Mouse (Mus musculus): ENCODE measurements around the gene Tanc1. TPM values are rescaled to one million over a fixed set of nuclear protein-coding genes. Genes with fewer than 3 reads are reported as not detected.

Tanc1 gene
- polyA plus RNA-seq, 1 experiment from 2014 or later: 27.3 TPM

GRCm38 (mm10) chr2:59829718-59830117, 217.9 kb downstream of the Tanc1 start:
- peaks cover 77% of the 10 kb centered on the region for H3K4me1 ChIP-seq (ENCODE audit: control insufficient read depth, insufficient read depth, low read length)
- peak; percentile 12; the same call in 1 of the 2 replicates for ATAC-seq (replicated peaks; ENCODE audit: extremely low read depth, insufficient read depth, low FRiP score)

GRCm38 (mm10) chr2:59830151-59830550, 218.3 kb downstream of the Tanc1 start:
- H3K9ac ChIP-seq (ENCODE audit: low read length): peak overlapping the region; percentile 56
- no peaks in the 10 kb centered on the region for H3K9me3 ChIP-seq (replicated peaks; ENCODE audit: control insufficient read depth, low read length)
- H3K27ac ChIP-seq (ENCODE audit: low read length): peak overlapping the region; percentile 95
- ATAC-seq (replicated peaks; ENCODE audit: extremely low read depth, insufficient read depth, low FRiP score): peak; percentile 47
- peaks cover 11% of the 10 kb centered on the region for H3K36me3 ChIP-seq (ENCODE audit: control insufficient read depth, insufficient read depth)
- WGBS: 23% methylated on average over 9 of the region's 9 CpGs
- H3K4me2 ChIP-seq (ENCODE audit: low read depth, low read length): peak overlapping the region; percentile 11; the same call in 1 of the 2 replicates
- no peak overlapping the region for H3K4me3 ChIP-seq (ENCODE audit: low read length)
- peaks cover 73% of the 10 kb centered on the region for H3K4me1 ChIP-seq (ENCODE audit: control insufficient read depth, insufficient read depth, low read length)
- no peaks in the 10 kb centered on the region for H3K27me3 ChIP-seq (ENCODE audit: control insufficient read depth, insufficient read depth, low read length)

More at GRCm38 (mm10) chr2:59829718-59830117, 217.9 kb downstream of the Tanc1 start:
- Histone ChIP-seq H3K27ac (ENCODE audit: low read length) (peak overlapping the region; percentile 95), H3K9me3 (replicated peaks; ENCODE audit: control insufficient read depth, low read length) (no peaks in the 10 kb centered on the region), H3K4me3 (ENCODE audit: low read length) (no peak overlapping the region; the same call in 1 of the 2 replicates), H3K4me2 (ENCODE audit: low read depth, low read length) (peak overlapping the region; percentile 43), H3K36me3 (ENCODE audit: control insufficient read depth, insufficient read depth) (peaks cover 7% of the 10 kb centered on the region), H3K27me3 (ENCODE audit: control insufficient read depth, insufficient read depth, low read length) (no peaks in the 10 kb centered on the region), H3K9ac (ENCODE audit: low read length) (peak overlapping the region; percentile 41)
- WGBS: 60% methylated on average over 7 of the region's 7 CpGs

GRCm38 (mm10) chr2:59830940-59831339, 219.1 kb downstream of the Tanc1 start:
- Histone ChIP-seq H3K9ac (ENCODE audit: low read length) (peak overlapping the region; percentile 56), H3K4me2 (ENCODE audit: low read depth, low read length) (peak overlapping the region; percentile 1; the same call in 1 of the 2 replicates), H3K27ac (ENCODE audit: low read length) (peak overlapping the region; percentile 95), H3K36me3 (ENCODE audit: control insufficient read depth, insufficient read depth) (peaks cover 19% of the 10 kb centered on the region), H3K4me1 (ENCODE audit: control insufficient read depth, insufficient read depth, low read length) (peaks cover 68% of the 10 kb centered on the region), H3K27me3 (ENCODE audit: control insufficient read depth, insufficient read depth, low read length) (no peaks in the 10 kb centered on the region), H3K9me3 (replicated peaks; ENCODE audit: control insufficient read depth, low read length) (no peaks in the 10 kb centered on the region), H3K4me3 (ENCODE audit: low read length) (no peak overlapping the region)
- WGBS: 65% methylated on average over 5 of the region's 5 CpGs
- ATAC-seq (replicated peaks; ENCODE audit: extremely low read depth, insufficient read depth, low FRiP score): no peak

GRCm38 (mm10) chr2:59831831-59832230, 220.0 kb downstream of the Tanc1 start:
- Histone ChIP-seq H3K9me3 (replicated peaks; ENCODE audit: control insufficient read depth, low read length) (no peaks in the 10 kb centered on the region), H3K4me2 (ENCODE audit: low read depth, low read length) (no peak overlapping the region), H3K27ac (ENCODE audit: low read length) (no peak overlapping the region; the same call in 1 of the 2 replicates), H3K27me3 (ENCODE audit: control insufficient read depth, insufficient read depth, low read length) (no peaks in the 10 kb centered on the region), H3K9ac (ENCODE audit: low read length) (no peak overlapping the region), H3K4me3 (ENCODE audit: low read length) (no peak overlapping the region), H3K4me1 (ENCODE audit: control insufficient read depth, insufficient read depth, low read length) (peaks cover 62% of the 10 kb centered on the region), H3K36me3 (ENCODE audit: control insufficient read depth, insufficient read depth) (peaks cover 27% of the 10 kb centered on the region)
- no peak for ATAC-seq (replicated peaks; ENCODE audit: extremely low read depth, insufficient read depth, low FRiP score)
- WGBS: 70% methylated on average over 7 of the region's 7 CpGs

- Histone ChIP-seq H3K9me3 (replicated peaks; ENCODE audit: control insufficient read depth, low read length) (no peaks in the 10 kb centered on the region), H3K36me3 (ENCODE audit: control insufficient read depth, insufficient read depth) (peaks cover 62% of the 10 kb centered on the region), H3K9ac (ENCODE audit: low read length) (no peak overlapping the region), H3K27me3 (ENCODE audit: control insufficient read depth, insufficient read depth, low read length) (no peaks in the 10 kb centered on the region), H3K4me3 (ENCODE audit: low read length) (no peak overlapping the region), H3K4me2 (ENCODE audit: low read depth, low read length) (no peak overlapping the region), H3K4me1 (ENCODE audit: control insufficient read depth, insufficient read depth, low read length) (peaks cover 16% of the 10 kb centered on the region), H3K27ac (ENCODE audit: low read length) (0 out of 2 replicates have a peak overlapping the region, but pooled peaks have one; percentile 48)
- no peak; the same call in 1 of the 2 replicates for ATAC-seq (replicated peaks; ENCODE audit: extremely low read depth, insufficient read depth, low FRiP score)
- WGBS: 70% methylated on average over 8 of the region's 8 CpGs
These were observed 227.0 kb downstream of the Tanc1 start for GRCm38 (mm10) chr2:59838825-59839224.

GRCm38 (mm10) chr2:59839755-59840154, 227.9 kb downstream of the Tanc1 start:
- H3K36me3 ChIP-seq (ENCODE audit: control insufficient read depth, insufficient read depth): peaks cover 63% of the 10 kb centered on the region

GRCm38 (mm10) chr2:59840191-59840590, 228.3 kb downstream of the Tanc1 start:
- H3K36me3 ChIP-seq (ENCODE audit: control insufficient read depth, insufficient read depth): peaks cover 59% of the 10 kb centered on the region
- 82% methylated on average over 4 of the region's 4 CpGs for WGBS

More at GRCm38 (mm10) chr2:59839755-59840154, 227.9 kb downstream of the Tanc1 start:
- H3K4me2 ChIP-seq (ENCODE audit: low read depth, low read length): no peak overlapping the region
- 84% methylated on average over 2 of the region's 2 CpGs for WGBS
- no peaks in the 10 kb centered on the region for H3K9me3 ChIP-seq (replicated peaks; ENCODE audit: control insufficient read depth, low read length)
- no peak overlapping the region for H3K9ac ChIP-seq (ENCODE audit: low read length)
- no peak for ATAC-seq (replicated peaks; ENCODE audit: extremely low read depth, insufficient read depth, low FRiP score)
- H3K4me3 ChIP-seq (ENCODE audit: low read length): no peak overlapping the region
- no peaks in the 10 kb centered on the region for H3K27me3 ChIP-seq (ENCODE audit: control insufficient read depth, insufficient read depth, low read length)
- peaks cover 20% of the 10 kb centered on the region for H3K4me1 ChIP-seq (ENCODE audit: control insufficient read depth, insufficient read depth, low read length)
- no peak overlapping the region for H3K27ac ChIP-seq (ENCODE audit: low read length)

GRCm38 (mm10) chr2:59841189-59841939, 229.5 kb downstream of the Tanc1 start:
- H3K9ac ChIP-seq (ENCODE audit: low read length): no peak overlapping the region
- H3K4me1 ChIP-seq (ENCODE audit: control insufficient read depth, insufficient read depth, low read length): peaks cover 23% of the 10 kb centered on the region
- peak overlapping the region; percentile 25 for H3K27ac ChIP-seq (ENCODE audit: low read length)
- H3K27me3 ChIP-seq (ENCODE audit: control insufficient read depth, insufficient read depth, low read length): no peaks in the 10 kb centered on the region
- 57% methylated on average over 12 of the region's 12 CpGs for WGBS
- no peak; the same call in 1 of the 2 replicates for ATAC-seq (replicated peaks; ENCODE audit: extremely low read depth, insufficient read depth, low FRiP score)
- H3K4me3 ChIP-seq (ENCODE audit: low read length): no peak overlapping the region
- peaks cover 54% of the 10 kb centered on the region for H3K36me3 ChIP-seq (ENCODE audit: control insufficient read depth, insufficient read depth)
- no peaks in the 10 kb centered on the region for H3K9me3 ChIP-seq (replicated peaks; ENCODE audit: control insufficient read depth, low read length)
- no peak overlapping the region for H3K4me2 ChIP-seq (ENCODE audit: low read depth, low read length)

More at GRCm38 (mm10) chr2:59840191-59840590, 228.3 kb downstream of the Tanc1 start:
- Histone ChIP-seq H3K9ac (ENCODE audit: low read length) (no peak overlapping the region), H3K27ac (ENCODE audit: low read length) (no peak overlapping the region), H3K9me3 (replicated peaks; ENCODE audit: control insufficient read depth, low read length) (no peaks in the 10 kb centered on the region), H3K4me2 (ENCODE audit: low read depth, low read length) (no peak overlapping the region), H3K4me3 (ENCODE audit: low read length) (no peak overlapping the region), H3K27me3 (ENCODE audit: control insufficient read depth, insufficient read depth, low read length) (no peaks in the 10 kb centered on the region), H3K4me1 (ENCODE audit: control insufficient read depth, insufficient read depth, low read length) (peaks cover 23% of the 10 kb centered on the region)
- no peak for ATAC-seq (replicated peaks; ENCODE audit: extremely low read depth, insufficient read depth, low FRiP score)

GRCm38 (mm10) chr2:59841944-59842343, 230.1 kb downstream of the Tanc1 start:
- WGBS: 89% methylated on average over 11 of the region's 11 CpGs
- H3K36me3 ChIP-seq (ENCODE audit: control insufficient read depth, insufficient read depth): peaks cover 48% of the 10 kb centered on the region
- H3K4me1 ChIP-seq (ENCODE audit: control insufficient read depth, insufficient read depth, low read length): peaks cover 23% of the 10 kb centered on the region

More at GRCm38 (mm10) chr2:59841944-59842343, 230.1 kb downstream of the Tanc1 start:
- no peaks in the 10 kb centered on the region for H3K9me3 ChIP-seq (replicated peaks; ENCODE audit: control insufficient read depth, low read length)
- H3K4me2 ChIP-seq (ENCODE audit: low read depth, low read length): no peak overlapping the region
- no peak for ATAC-seq (replicated peaks; ENCODE audit: extremely low read depth, insufficient read depth, low FRiP score)
- no peak overlapping the region; the same call in 1 of the 2 replicates for H3K9ac ChIP-seq (ENCODE audit: low read length)
- H3K27me3 ChIP-seq (ENCODE audit: control insufficient read depth, insufficient read depth, low read length): no peaks in the 10 kb centered on the region
- no peak overlapping the region for H3K4me3 ChIP-seq (ENCODE audit: low read length)
- H3K27ac ChIP-seq (ENCODE audit: low read length): peak overlapping the region; percentile 35; the same call in 1 of the 2 replicates

Data from heart, embryonic 16.5 days (tissue).